Mouse (Mus musculus): Measurements from ENCODE around the gene Mynn. TPM values are rescaled to one million over a fixed set of nuclear protein-coding genes. Genes with fewer than 3 reads are reported as not detected.
A peak's percentile ranks its signal among the peaks of the same experiment; 100 is the strongest.

Gene Mynn
- polyA plus RNA-seq, 1 experiment, result 0.15 TPM

GRCm38 (mm10) chr3:30633681-30634080 lies 31.8 kb downstream of the Mynn start:
- H3K36me3 ChIP-seq (replicated peaks; ENCODE audit: low read length), result no peaks in the 10 kb centered on the region

DNA sequence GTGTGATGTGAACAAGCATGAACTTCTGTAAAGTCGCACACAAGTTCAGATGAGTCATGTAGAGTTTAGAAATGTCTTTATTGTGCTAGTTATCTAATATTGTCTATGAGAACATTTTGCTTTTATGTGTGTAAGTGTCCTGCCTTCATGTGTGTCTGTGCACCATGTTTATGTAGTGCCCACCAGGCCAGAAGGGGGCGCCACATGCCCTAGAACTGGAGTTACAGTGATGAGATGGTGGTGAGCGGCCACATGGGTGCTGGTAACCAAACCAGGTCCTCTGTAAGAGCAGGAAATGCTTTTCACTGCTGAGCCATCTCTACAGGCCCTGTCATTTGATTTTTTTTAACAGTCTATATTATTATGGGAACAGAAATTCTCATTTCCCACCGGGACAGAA lies 33.8 kb downstream of the Mynn start:
- TF ChIP-seq GATA1 (IDR thresholded peaks at IDR 0.05; ENCODE audit: borderline replicate concordance, low read length) (no peak), FLI1 (IDR thresholded peaks at IDR 0.05; ENCODE audit: low read length) (no peak)
- Histone ChIP-seq H3K9me3 (peaks cover 2% of the 10 kb centered on the region; the same call in 1 of the 2 replicates), H3K4me1 (peaks cover 5% of the 10 kb centered on the region; the same call in 1 of the 2 replicates), H3K36me3 (replicated peaks; ENCODE audit: low read length) (no peaks in the 10 kb centered on the region), H3K27me3 (replicated peaks) (no peaks in the 10 kb centered on the region), H3K4me3 (replicated peaks) (no peak overlapping the region)

More at GRCm38 (mm10) chr3:30633681-30634080, 31.8 kb downstream of the Mynn start:
- Histone ChIP-seq H3K9me3 (peaks cover 2% of the 10 kb centered on the region; the same call in 1 of the 2 replicates), H3K4me3 (replicated peaks) (no peak overlapping the region), H3K4me1 (peaks cover 5% of the 10 kb centered on the region; the same call in 1 of the 2 replicates), H3K27me3 (replicated peaks) (no peaks in the 10 kb centered on the region)
- TF ChIP-seq GATA1 (IDR thresholded peaks at IDR 0.05; ENCODE audit: borderline replicate concordance, low read length) (no peak), FLI1 (IDR thresholded peaks at IDR 0.05; ENCODE audit: low read length) (no peak)

GRCm38 (mm10) chr3:30644207-30644606 lies 42.3 kb downstream of the Mynn start, which contains the start of gene Lrriq4:
TSS of gene Lrriq4 (plus strand) at chr3:30644507.
- Histone ChIP-seq H3K4me3 (replicated peaks) (no peak within 1 kb of the TSS), H3K27me3 (replicated peaks) (peaks cover 18% of the 10 kb centered on the region), H3K4me1 (peaks cover 10% of the 10 kb centered on the region), H3K9me3 (no peaks in the 10 kb centered on the region), H3K36me3 (replicated peaks; ENCODE audit: low read length) (no peaks in the 10 kb centered on the region)
- TF ChIP-seq GATA1 (IDR thresholded peaks at IDR 0.05; ENCODE audit: borderline replicate concordance, low read length) (no peak), FLI1 (IDR thresholded peaks at IDR 0.05; ENCODE audit: low read length) (no peak)

DNA sequence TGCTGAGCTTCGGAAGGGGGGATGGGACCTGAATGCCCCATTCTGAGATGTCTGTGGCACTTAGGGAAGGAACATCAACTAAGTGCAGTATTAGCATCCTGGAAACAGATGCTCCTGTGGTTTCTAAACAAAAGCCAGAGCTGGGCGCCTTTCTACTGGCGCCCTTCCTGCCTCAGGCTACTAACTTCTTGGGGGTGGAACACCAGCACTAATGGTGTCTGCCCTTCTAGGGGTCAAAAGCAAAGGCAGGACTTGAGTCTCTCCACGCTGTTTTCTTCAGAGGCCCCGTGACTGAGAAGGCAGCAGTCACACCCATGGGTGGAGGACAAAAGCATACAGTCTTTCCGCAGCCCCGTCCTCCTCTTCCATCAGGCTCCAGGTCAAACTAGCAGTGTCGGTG lies 44.9 kb downstream of the Mynn start:
- Histone ChIP-seq H3K36me3 (replicated peaks; ENCODE audit: low read length) (no peaks in the 10 kb centered on the region), H3K4me1 (peaks cover 20% of the 10 kb centered on the region), H3K9me3 (no peaks in the 10 kb centered on the region), H3K27me3 (replicated peaks) (peaks cover 42% of the 10 kb centered on the region), H3K4me3 (replicated peaks) (no peak overlapping the region)
- TF ChIP-seq FLI1 (IDR thresholded peaks at IDR 0.05; ENCODE audit: low read length), result no peak
- no peak for TF ChIP-seq GATA1 (IDR thresholded peaks at IDR 0.05; ENCODE audit: borderline replicate concordance, low read length)

DNA sequence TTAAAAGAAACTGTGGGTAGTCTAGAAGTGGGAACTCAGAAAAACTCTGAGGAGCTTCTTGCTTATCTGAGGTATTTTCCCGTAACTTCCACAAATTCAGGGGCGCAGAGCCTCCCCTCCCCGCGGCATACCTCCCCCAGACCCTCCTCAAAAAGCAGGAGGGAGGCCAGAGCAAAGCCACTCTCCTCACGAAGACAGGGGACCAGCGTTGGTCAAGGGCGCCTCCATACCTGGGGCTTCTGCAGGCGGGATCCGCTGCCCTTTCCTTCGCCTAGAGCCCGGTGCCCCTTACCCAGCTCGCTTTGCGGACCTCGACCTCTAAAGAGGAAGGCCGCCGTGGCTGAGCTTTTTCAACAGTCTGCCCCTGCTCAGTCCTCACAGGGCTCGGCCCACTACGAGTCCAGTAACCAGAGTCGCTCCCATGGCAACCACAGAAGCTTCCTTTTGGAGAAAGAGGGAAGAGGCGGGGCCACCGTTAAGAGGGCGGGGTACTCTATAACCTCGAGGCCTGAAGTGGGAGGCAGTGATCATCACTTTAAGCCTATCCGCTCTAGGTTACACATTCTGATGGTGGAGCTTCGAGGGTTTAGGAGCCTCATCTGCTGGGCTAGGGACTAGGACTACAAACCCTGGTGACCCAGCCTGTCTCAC lies 45.7 kb downstream of the Mynn start, which contains the start of gene Lrrc34:
TSS of gene Lrrc34 (minus strand) at position 430 of the 651 bp plus-strand sequence.
- Histone ChIP-seq H3K27me3 (replicated peaks) (peaks cover 46% of the 10 kb centered on the region), H3K4me3 (replicated peaks) (peak within 1 kb of the TSS; percentile 83), H3K4me1 (peaks cover 20% of the 10 kb centered on the region), H3K9me3 (no peaks in the 10 kb centered on the region), H3K36me3 (replicated peaks; ENCODE audit: low read length) (no peaks in the 10 kb centered on the region)
- no peak for TF ChIP-seq FLI1 (IDR thresholded peaks at IDR 0.05; ENCODE audit: low read length)
- no peak for TF ChIP-seq GATA1 (IDR thresholded peaks at IDR 0.05; ENCODE audit: borderline replicate concordance, low read length)

DNA sequence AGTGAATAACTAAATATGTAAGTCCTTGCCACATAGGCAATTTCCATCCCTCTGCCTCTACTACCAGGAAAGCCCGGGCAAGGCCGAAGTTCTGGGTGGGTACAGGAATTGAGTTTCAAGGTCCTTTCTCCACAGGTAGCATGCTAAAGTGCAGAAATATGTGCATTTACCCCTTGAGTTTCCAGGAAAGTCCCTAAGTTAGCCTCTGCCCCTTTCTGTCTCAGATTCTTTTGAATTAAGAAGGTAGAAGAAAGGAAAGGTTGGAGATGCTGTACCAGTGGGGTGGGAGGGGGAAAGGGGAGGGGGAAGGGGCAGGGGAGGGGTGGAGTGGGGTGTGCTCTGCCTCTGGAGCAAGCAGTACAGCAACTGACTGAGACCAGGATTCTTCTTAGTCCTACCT lies 46.6 kb downstream of the Mynn start:
- Histone ChIP-seq H3K4me1 (peaks cover 20% of the 10 kb centered on the region), H3K9me3 (no peaks in the 10 kb centered on the region), H3K4me3 (replicated peaks) (no peak overlapping the region), H3K36me3 (replicated peaks; ENCODE audit: low read length) (no peaks in the 10 kb centered on the region), H3K27me3 (replicated peaks) (peaks cover 46% of the 10 kb centered on the region)
- TF ChIP-seq FLI1 (IDR thresholded peaks at IDR 0.05; ENCODE audit: low read length) (no peak), GATA1 (IDR thresholded peaks at IDR 0.05; ENCODE audit: borderline replicate concordance, low read length) (no peak)

- Histone ChIP-seq H3K4me3 (replicated peaks) (peak overlapping the region; percentile 74), H3K36me3 (replicated peaks; ENCODE audit: low read length) (no peaks in the 10 kb centered on the region), H3K4me1 (peaks cover 20% of the 10 kb centered on the region), H3K9me3 (no peaks in the 10 kb centered on the region), H3K27me3 (replicated peaks) (peaks cover 46% of the 10 kb centered on the region)
- no peak for TF ChIP-seq FLI1 (IDR thresholded peaks at IDR 0.05; ENCODE audit: low read length)
- TF ChIP-seq GATA1 (IDR thresholded peaks at IDR 0.05; ENCODE audit: borderline replicate concordance, low read length), result no peak
These were observed 48.4 kb downstream of the Mynn start for GRCm38 (mm10) chr3:30650062-30650841.

DNA sequence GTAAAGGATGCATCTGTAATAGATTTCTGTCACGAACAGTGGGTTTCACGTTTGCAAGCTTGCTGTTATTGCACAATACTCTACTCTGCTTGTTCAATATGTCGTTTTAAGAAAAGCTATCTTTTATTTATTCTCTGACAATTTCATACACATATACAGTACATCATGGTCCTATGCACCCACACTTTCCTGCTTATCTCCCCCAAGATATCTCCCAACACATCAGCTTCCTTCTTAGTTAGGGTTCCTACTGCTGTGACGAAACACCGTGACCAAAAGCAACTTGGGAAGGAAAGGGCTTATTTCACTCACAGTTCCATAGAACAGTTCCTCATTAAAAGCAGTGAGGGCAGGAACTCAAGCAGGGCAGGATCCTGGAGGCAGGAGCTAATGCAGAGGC lies 54.1 kb downstream of the Mynn start:
- Histone ChIP-seq H3K9me3 (no peaks in the 10 kb centered on the region), H3K4me3 (replicated peaks) (no peak overlapping the region), H3K36me3 (replicated peaks; ENCODE audit: low read length) (no peaks in the 10 kb centered on the region), H3K27me3 (replicated peaks) (peaks cover 12% of the 10 kb centered on the region), H3K4me1 (no peaks in the 10 kb centered on the region)
- TF ChIP-seq FLI1 (IDR thresholded peaks at IDR 0.05; ENCODE audit: low read length) (no peak), GATA1 (IDR thresholded peaks at IDR 0.05; ENCODE audit: borderline replicate concordance, low read length) (no peak)

GRCm38 (mm10) chr3:30658486-30658885 lies 56.6 kb downstream of the Mynn start:
- TF ChIP-seq FLI1 (IDR thresholded peaks at IDR 0.05; ENCODE audit: low read length) (no peak), GATA1 (IDR thresholded peaks at IDR 0.05; ENCODE audit: borderline replicate concordance, low read length) (no peak)
- Histone ChIP-seq H3K4me1 (no peaks in the 10 kb centered on the region), H3K36me3 (replicated peaks; ENCODE audit: low read length) (no peaks in the 10 kb centered on the region), H3K4me3 (replicated peaks) (no peak overlapping the region), H3K9me3 (no peaks in the 10 kb centered on the region), H3K27me3 (replicated peaks) (no peaks in the 10 kb centered on the region)

Other genes with a start within 250 kb of the Mynn start
- gene Mecom, start 54.1 kb upstream of the Mynn start, polyA plus RNA-seq (2012; ENCODE audit: insufficient read depth, low replicate concordance), result not detected in 2 replicates
- not detected in 2 replicates for gene Actrt3, start 2.1 kb upstream of the Mynn start, polyA plus RNA-seq (2012; ENCODE audit: insufficient read depth, low replicate concordance)
- gene Lrriq4, start 42.4 kb downstream of the Mynn start, polyA plus RNA-seq (2012; ENCODE audit: insufficient read depth, low replicate concordance), result not detected in 2 replicates
- gene Lrrc34, start 45.8 kb downstream of the Mynn start, polyA plus RNA-seq (2012; ENCODE audit: insufficient read depth, low replicate concordance), result not detected in 2 replicates
- gene Lrrc31, start 97.8 kb downstream of the Mynn start, polyA plus RNA-seq (2012; ENCODE audit: insufficient read depth, low replicate concordance), result not detected in 2 replicates
- not detected in 2 replicates for gene Samd7, start 144.2 kb downstream of the Mynn start, polyA plus RNA-seq (2012; ENCODE audit: insufficient read depth, low replicate concordance)
- gene Sec62, start 190.8 kb downstream of the Mynn start, polyA plus RNA-seq (2012; ENCODE audit: insufficient read depth, low replicate concordance), result 6.6 and 19.5 TPM in 2 replicates